Mouse (Mus musculus): ENCODE measurements around the gene Olfr16. TPM values are rescaled to one million over a fixed set of nuclear protein-coding genes. Genes with fewer than 3 reads are reported as not detected.

The Olfr16 gene
- not detected in 2 replicates for polyA plus RNA-seq (2014; fragmentation: Nextera tagmentation; extraction: Ambion mirVana)

DNA sequence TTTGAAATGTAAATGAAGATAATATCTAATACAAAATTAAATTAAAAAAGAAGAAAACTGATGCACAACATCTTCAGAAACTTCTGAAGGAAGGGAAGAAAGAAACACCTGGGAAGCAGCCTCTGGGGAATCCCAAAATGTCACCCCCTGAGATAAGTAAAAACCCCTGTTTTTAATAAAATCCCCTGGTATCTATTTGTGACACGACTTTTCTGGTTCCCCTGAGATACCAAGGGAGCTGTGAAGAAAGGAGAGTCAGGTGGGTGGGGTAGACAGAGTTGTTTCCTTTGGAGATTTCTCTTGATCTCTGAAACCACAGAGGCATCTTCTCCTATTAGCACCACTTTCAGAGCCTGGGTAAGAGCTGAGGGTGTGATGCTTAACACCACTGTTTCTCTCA, at the start of gene Olfr16:
Gene Olfr16, plus strand, starts transcription at position 250 of the 400 bp plus-strand sequence.
- Histone ChIP-seq H3K9me3 (ENCODE audit: control insufficient read depth, low read length) (no peaks in the 10 kb centered on the region), H3K4me1 (replicated peaks; ENCODE audit: control insufficient read depth, insufficient read depth, low read length) (no peaks in the 10 kb centered on the region), H3K4me2 (replicated peaks; ENCODE audit: low read depth, low read length) (no peak within 1 kb of the TSS), H3K36me3 (ENCODE audit: control insufficient read depth, insufficient read depth, low read length) (no peaks in the 10 kb centered on the region), H3K27me3 (ENCODE audit: control insufficient read depth, insufficient read depth, low read length) (no peaks in the 10 kb centered on the region), H3K9ac (ENCODE audit: low read depth, low read length) (no peak within 1 kb of the TSS), H3K27ac (ENCODE audit: low read depth, low read length) (no peak within 1 kb of the TSS), H3K4me3 (ENCODE audit: low read depth, low read length) (no peak within 1 kb of the TSS)
- WGBS = 42% methylated on average over 1 of the region's 1 CpGs
- no peak for DNase-seq (ENCODE audit: low spot score)
- no peak for ATAC-seq (ENCODE audit: low FRiP score)

DNA sequence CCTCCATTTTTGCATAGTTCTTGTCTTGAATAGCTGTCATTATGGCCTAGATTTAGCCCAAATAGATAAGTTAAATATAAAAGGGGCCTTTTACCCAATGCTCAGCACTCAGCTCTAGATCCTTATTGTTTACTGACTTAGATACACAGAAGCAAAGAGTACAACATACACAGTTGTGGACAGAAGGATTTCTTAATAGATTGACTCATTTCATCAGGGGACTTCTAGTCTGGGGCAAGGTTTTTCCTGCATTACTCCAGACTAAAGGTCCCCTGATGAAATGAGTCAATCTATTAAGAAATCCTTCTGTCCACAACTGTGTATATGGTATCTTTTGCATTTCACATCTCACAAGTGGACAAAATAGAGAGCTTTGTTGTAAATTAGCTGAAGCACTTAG, 46.9 kb upstream of the Olfr16 start:
- ATAC-seq (ENCODE audit: low FRiP score) (no peak), DNase-seq (ENCODE audit: low spot score) (no peak)
- Histone ChIP-seq H3K9me3 (ENCODE audit: control insufficient read depth, low read length) (no peaks in the 10 kb centered on the region), H3K4me3 (ENCODE audit: low read depth, low read length) (no peak overlapping the region), H3K4me1 (replicated peaks; ENCODE audit: control insufficient read depth, insufficient read depth, low read length) (no peaks in the 10 kb centered on the region), H3K9ac (ENCODE audit: low read depth, low read length) (no peak overlapping the region), H3K36me3 (ENCODE audit: control insufficient read depth, insufficient read depth, low read length) (no peaks in the 10 kb centered on the region), H3K27ac (ENCODE audit: low read depth, low read length) (no peak overlapping the region), H3K4me2 (replicated peaks; ENCODE audit: low read depth, low read length) (no peak overlapping the region), H3K27me3 (ENCODE audit: control insufficient read depth, insufficient read depth, low read length) (no peaks in the 10 kb centered on the region)

DNA sequence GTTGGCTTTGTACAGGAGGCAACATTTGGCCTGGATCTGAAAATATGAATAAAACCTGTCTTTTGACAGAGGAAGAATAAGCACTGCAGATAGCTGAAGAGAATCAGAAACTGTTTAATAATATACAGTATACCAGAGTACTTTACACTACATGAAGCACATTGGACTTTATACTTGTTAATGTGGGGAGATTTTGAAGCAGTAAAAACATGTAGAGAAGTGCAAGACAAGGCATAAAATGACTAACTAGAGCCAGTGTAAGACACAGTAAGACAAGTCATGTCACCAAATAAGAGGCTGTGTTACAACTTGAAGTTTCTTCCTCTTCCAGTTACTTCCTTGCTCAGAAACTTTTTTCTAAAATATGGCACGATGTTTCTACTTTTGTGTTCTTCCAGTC, 33.1 kb upstream of the Olfr16 start:
- ATAC-seq (ENCODE audit: low FRiP score) = no peak
- Histone ChIP-seq H3K9me3 (ENCODE audit: control insufficient read depth, low read length) (no peaks in the 10 kb centered on the region), H3K9ac (ENCODE audit: low read depth, low read length) (no peak overlapping the region), H3K27me3 (ENCODE audit: control insufficient read depth, insufficient read depth, low read length) (no peaks in the 10 kb centered on the region), H3K4me3 (ENCODE audit: low read depth, low read length) (no peak overlapping the region), H3K4me2 (replicated peaks; ENCODE audit: low read depth, low read length) (no peak overlapping the region), H3K27ac (ENCODE audit: low read depth, low read length) (no peak overlapping the region), H3K4me1 (replicated peaks; ENCODE audit: control insufficient read depth, insufficient read depth, low read length) (no peaks in the 10 kb centered on the region), H3K36me3 (ENCODE audit: control insufficient read depth, insufficient read depth, low read length) (no peaks in the 10 kb centered on the region)
- DNase-seq (ENCODE audit: low spot score) = no peak
- 77% methylated on average over 1 of the region's 1 CpGs for WGBS

DNA sequence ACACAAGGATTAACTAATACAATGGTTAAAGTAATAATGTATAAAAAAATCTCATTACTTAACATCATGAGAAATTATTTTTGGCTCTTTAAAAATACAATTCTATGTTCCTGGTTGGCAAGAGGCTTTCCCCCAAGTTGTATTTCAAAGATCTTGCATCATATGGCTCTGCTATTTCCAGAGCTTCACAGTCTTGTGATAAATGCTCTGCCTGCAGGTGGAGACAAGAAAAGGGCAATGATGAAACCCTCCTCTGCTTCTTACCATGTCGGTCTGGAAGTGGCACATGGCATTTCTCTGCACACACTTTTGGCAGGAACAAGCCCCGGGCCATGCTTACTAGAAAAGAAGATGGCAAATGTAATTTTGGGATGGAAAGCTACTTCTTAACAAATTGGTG, 31.8 kb upstream of the Olfr16 start:
- Histone ChIP-seq H3K9me3 (ENCODE audit: control insufficient read depth, low read length) (no peaks in the 10 kb centered on the region), H3K36me3 (ENCODE audit: control insufficient read depth, insufficient read depth, low read length) (no peaks in the 10 kb centered on the region), H3K4me3 (ENCODE audit: low read depth, low read length) (no peak overlapping the region), H3K27me3 (ENCODE audit: control insufficient read depth, insufficient read depth, low read length) (no peaks in the 10 kb centered on the region), H3K27ac (ENCODE audit: low read depth, low read length) (no peak overlapping the region), H3K4me1 (replicated peaks; ENCODE audit: control insufficient read depth, insufficient read depth, low read length) (no peaks in the 10 kb centered on the region), H3K9ac (ENCODE audit: low read depth, low read length) (no peak overlapping the region), H3K4me2 (replicated peaks; ENCODE audit: low read depth, low read length) (no peak overlapping the region)
- DNase-seq (ENCODE audit: low spot score) (no peak), ATAC-seq (ENCODE audit: low FRiP score) (no peak)
- WGBS = 93% methylated on average over 2 of the region's 2 CpGs

DNA sequence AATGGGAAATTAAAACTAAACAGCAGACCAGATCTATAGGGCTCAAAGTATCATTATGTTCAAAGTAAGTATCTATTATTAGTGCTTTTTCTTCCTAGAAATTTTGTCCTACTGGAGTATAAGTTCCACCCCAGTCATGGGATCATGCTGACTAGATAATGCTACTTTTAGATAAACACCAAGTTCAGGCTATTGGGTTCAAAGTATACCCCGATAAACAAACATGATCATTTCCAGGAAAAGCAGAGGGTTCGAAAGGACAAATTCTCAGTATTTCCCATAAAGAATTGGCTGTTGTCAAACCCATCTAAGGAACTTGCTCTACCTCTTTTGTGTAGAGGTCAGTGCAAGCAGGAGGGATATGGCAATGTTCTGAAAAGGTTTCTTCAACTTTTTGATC, 18.0 kb upstream of the Olfr16 start:
- Histone ChIP-seq H3K27me3 (ENCODE audit: control insufficient read depth, insufficient read depth, low read length) (no peaks in the 10 kb centered on the region), H3K27ac (ENCODE audit: low read depth, low read length) (no peak overlapping the region), H3K9ac (ENCODE audit: low read depth, low read length) (no peak overlapping the region), H3K4me3 (ENCODE audit: low read depth, low read length) (no peak overlapping the region), H3K4me2 (replicated peaks; ENCODE audit: low read depth, low read length) (no peak overlapping the region), H3K9me3 (ENCODE audit: control insufficient read depth, low read length) (no peaks in the 10 kb centered on the region), H3K4me1 (replicated peaks; ENCODE audit: control insufficient read depth, insufficient read depth, low read length) (no peaks in the 10 kb centered on the region), H3K36me3 (ENCODE audit: control insufficient read depth, insufficient read depth, low read length) (no peaks in the 10 kb centered on the region)
- no peak for ATAC-seq (ENCODE audit: low FRiP score)
- WGBS = 98% methylated on average over 2 of the region's 2 CpGs
- no peak for DNase-seq (ENCODE audit: low spot score)

DNA sequence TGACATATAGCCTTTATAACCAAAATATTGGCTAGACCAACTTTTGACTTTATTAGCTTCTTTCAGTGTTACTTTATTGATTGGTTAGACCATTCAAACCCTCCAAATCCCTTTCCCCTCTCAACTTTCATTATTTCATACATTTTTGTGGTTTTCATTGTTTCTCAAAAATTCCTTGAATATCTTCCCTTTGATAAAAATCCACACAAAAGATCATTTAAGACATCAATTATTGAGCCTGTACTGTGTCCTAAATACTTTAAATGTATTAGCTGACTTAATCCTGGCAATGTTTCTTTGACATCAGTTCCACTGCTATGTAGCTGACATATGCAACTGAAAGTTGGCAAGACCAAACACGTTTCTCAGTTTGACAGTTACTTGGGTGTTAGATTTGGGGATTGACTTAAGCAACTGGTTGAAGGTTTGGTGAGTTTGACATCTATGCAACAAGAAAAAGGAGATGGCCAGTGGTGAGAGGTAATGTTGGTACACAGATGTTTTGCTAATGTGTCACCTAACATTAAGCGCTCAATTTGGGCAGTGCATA, 1.0 kb downstream of the Olfr16 start:
- WGBS = 77% methylated on average over 2 of the region's 2 CpGs
- no peaks in the 10 kb centered on the region for H3K27me3 ChIP-seq (ENCODE audit: control insufficient read depth, insufficient read depth, low read length)
- H3K9ac ChIP-seq (ENCODE audit: low read depth, low read length) = no peak overlapping the region
- no peak for ATAC-seq (ENCODE audit: low FRiP score)
- no peak overlapping the region for H3K27ac ChIP-seq (ENCODE audit: low read depth, low read length)
- no peaks in the 10 kb centered on the region for H3K9me3 ChIP-seq (ENCODE audit: control insufficient read depth, low read length)
- DNase-seq (ENCODE audit: low spot score) = no peak
- no peak overlapping the region for H3K4me3 ChIP-seq (ENCODE audit: low read depth, low read length)
- no peaks in the 10 kb centered on the region for H3K4me1 ChIP-seq (replicated peaks; ENCODE audit: control insufficient read depth, insufficient read depth, low read length)
- no peaks in the 10 kb centered on the region for H3K36me3 ChIP-seq (ENCODE audit: control insufficient read depth, insufficient read depth, low read length)
- no peak overlapping the region for H3K4me2 ChIP-seq (replicated peaks; ENCODE audit: low read depth, low read length)

DNA sequence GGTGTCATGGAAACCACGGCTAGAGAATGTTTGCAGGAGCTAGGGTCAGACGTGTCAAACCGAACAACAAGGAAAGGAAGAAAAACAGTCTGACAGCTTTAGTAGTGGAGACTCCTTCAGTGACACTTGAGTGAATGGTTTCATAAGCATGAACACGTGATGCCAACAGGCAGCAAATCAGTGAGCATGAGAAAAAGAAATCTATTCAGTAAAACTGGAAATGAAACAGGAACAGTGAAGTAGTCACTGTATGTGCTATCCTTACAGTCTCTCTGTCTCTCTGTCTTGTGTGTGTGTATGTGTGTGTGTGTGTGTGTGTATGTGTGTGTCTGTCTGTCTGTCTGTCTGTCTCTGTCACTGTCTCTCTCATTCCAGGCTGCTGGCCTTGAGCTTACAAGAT, 5.2 kb downstream of the Olfr16 start:
- Histone ChIP-seq H3K9me3 (ENCODE audit: control insufficient read depth, low read length) (no peaks in the 10 kb centered on the region), H3K36me3 (ENCODE audit: control insufficient read depth, insufficient read depth, low read length) (no peaks in the 10 kb centered on the region), H3K4me2 (replicated peaks; ENCODE audit: low read depth, low read length) (no peak overlapping the region), H3K4me3 (ENCODE audit: low read depth, low read length) (no peak overlapping the region), H3K27ac (ENCODE audit: low read depth, low read length) (no peak overlapping the region), H3K9ac (ENCODE audit: low read depth, low read length) (no peak overlapping the region), H3K4me1 (replicated peaks; ENCODE audit: control insufficient read depth, insufficient read depth, low read length) (no peaks in the 10 kb centered on the region), H3K27me3 (ENCODE audit: control insufficient read depth, insufficient read depth, low read length) (no peaks in the 10 kb centered on the region)
- 64% methylated on average over 4 of the region's 4 CpGs for WGBS
- no peak for DNase-seq (ENCODE audit: low spot score)
- no peak for ATAC-seq (ENCODE audit: low FRiP score)

DNA sequence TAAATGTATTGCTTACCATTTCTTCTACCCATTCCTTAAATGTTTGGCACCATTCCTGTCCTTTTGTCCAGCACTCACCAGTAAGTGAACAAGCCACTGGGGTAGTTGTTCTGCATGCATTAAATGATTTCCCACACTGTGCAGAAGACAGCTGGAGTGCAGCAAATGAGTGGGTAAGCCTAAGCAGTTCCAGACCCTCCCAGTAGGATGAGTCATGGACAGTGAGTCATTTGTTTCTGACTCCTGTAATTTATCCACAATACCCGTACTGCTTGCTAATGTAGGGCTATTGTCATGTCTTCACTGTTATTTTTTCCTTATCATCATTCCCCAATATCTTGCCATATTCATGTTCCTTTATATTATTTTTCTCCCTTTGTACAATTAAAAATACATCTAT, 10.2 kb downstream of the Olfr16 start:
- WGBS = 65% methylated on average over 1 of the region's 1 CpGs
- Histone ChIP-seq H3K4me1 (replicated peaks; ENCODE audit: control insufficient read depth, insufficient read depth, low read length) (no peaks in the 10 kb centered on the region), H3K4me3 (ENCODE audit: low read depth, low read length) (no peak overlapping the region), H3K4me2 (replicated peaks; ENCODE audit: low read depth, low read length) (no peak overlapping the region), H3K9me3 (ENCODE audit: control insufficient read depth, low read length) (no peaks in the 10 kb centered on the region), H3K27ac (ENCODE audit: low read depth, low read length) (no peak overlapping the region), H3K9ac (ENCODE audit: low read depth, low read length) (no peak overlapping the region), H3K36me3 (ENCODE audit: control insufficient read depth, insufficient read depth, low read length) (no peaks in the 10 kb centered on the region), H3K27me3 (ENCODE audit: control insufficient read depth, insufficient read depth, low read length) (no peaks in the 10 kb centered on the region)
- DNase-seq (ENCODE audit: low spot score) (no peak), ATAC-seq (ENCODE audit: low FRiP score) (no peak)

DNA sequence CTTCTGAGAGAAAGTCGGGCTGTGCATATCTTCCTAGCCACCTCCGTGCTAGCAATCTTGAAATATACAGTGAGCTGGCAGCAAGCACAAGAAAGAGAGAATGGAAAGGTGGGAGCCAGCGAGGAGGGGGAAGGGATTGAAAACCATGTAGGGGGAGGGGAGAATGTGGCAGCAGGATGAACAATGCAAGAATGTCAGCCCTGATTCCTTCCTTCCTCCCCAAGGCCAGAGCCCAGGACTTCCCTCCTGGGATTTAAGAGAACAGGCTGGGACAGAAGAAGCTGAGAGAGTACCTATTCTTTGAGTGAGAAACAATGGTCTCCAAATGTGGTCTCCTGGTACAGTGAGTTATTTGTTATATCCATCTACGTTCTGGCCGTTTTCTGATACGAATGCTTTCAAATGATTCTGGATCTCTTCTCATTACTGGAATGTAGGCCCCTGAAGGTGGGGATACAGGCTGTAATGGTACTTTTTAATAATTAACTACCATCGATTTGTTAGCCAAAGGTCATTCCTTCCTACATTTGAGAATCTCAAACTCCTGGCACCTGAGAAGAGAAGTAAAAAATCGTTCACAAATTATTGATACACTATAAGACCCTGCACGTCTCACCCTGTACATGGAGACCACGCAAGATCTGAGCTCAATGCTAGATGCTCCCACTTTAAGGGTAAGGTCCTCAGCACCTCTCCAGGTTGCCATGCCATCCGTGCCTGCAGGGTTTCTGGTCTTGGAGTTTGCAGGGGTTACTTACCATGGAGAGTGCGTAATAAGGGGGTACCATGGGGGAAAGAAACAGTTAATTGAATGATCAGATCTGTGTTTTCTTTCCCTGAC, 39.8 kb downstream of the Olfr16 start:
- no peak overlapping the region for H3K4me2 ChIP-seq (replicated peaks; ENCODE audit: low read depth, low read length)
- H3K36me3 ChIP-seq (ENCODE audit: control insufficient read depth, insufficient read depth, low read length) = no peaks in the 10 kb centered on the region
- no peak overlapping the region for H3K4me3 ChIP-seq (ENCODE audit: low read depth, low read length)
- H3K27ac ChIP-seq (ENCODE audit: low read depth, low read length) = no peak overlapping the region
- H3K9ac ChIP-seq (ENCODE audit: low read depth, low read length) = no peak overlapping the region
- H3K27me3 ChIP-seq (ENCODE audit: control insufficient read depth, insufficient read depth, low read length) = no peaks in the 10 kb centered on the region
- no peaks in the 10 kb centered on the region for H3K9me3 ChIP-seq (ENCODE audit: control insufficient read depth, low read length)
- DNase-seq (ENCODE audit: low spot score) (peak; percentile 3), ATAC-seq (ENCODE audit: low FRiP score) (no peak)
- H3K4me1 ChIP-seq (replicated peaks; ENCODE audit: control insufficient read depth, insufficient read depth, low read length) = no peaks in the 10 kb centered on the region
- WGBS = 77% methylated on average over 12 of the region's 12 CpGs

Data from hindbrain, embryonic 11.5 days (tissue).